Mouse (Mus musculus) adrenal gland, postnatal 10 days (tissue): Measurements from ENCODE around the gene Gfral. TPM values are rescaled to one million over a fixed set of nuclear protein-coding genes. Genes with fewer than 3 reads are reported as not detected.

Experiments
- DNase-seq: peaks from one replicate; pipeline ENCODE4 v3.0.0; 2021; ENCODE audit warnings: mixed read lengths
- long read RNA-seq, 2 experiments: library from polyadenylated mRNA; stranded (forward); transcript quantifications; one replicate each; pipeline ENCODE4 v2.0.0; 2021
- total RNA-seq, 2 experiments: library from RNA; stranded (reverse); gene quantifications; 2 replicates each; pipeline ENCODE4 v1.2.3; 2021

The Gfral gene
- total RNA-seq, result not detected
- long read RNA-seq, experiment 1, result 0 reads
- long read RNA-seq, experiment 2, result 0 reads

- no peak for DNase-seq
Measured at GRCm38 (mm10) chr9:76213557-76213956, at the start of gene Gfral. Gfral (minus strand) TSS chr9:76213657.

DNA sequence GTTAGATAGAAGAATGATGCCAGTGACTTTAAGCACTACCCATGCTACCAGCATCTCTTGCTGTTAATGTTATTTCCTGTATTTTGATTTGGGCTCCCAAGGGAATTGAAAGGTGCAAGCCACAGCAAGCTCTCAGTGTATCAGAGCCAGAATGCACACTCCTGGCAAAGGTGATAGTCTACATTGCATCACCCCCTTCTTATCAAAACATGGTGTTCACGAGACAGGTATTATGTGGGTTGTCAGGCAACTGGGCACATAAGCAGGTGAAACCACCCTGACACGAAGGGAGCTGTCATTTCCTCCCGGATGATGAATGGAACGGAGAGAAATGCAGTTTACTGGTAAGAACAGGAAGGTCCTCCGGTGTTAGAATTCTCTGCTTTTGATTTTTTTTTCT, 44.3 kb upstream of the Gfral start:
- DNase-seq, result no peak

DNA sequence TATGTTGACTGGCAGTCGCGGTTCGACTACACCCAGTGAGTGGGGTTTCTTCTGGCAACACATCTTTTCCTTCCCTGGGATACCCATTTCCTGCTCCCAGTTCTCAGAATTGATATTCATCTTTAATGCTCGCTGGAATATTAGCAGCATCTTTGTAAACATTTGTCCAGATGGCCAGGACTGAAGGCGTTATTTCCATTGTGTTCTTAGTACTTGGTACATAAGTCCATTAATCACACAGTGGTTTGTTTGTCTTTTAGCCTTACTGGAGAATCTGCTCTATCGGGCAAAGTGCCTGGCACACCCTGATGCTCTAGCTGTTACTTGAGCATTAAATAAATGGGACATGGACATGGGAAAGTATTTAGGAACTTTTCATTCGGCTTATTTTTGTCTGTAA, 39.1 kb upstream of the Gfral start:
- DNase-seq, result no peak

DNA sequence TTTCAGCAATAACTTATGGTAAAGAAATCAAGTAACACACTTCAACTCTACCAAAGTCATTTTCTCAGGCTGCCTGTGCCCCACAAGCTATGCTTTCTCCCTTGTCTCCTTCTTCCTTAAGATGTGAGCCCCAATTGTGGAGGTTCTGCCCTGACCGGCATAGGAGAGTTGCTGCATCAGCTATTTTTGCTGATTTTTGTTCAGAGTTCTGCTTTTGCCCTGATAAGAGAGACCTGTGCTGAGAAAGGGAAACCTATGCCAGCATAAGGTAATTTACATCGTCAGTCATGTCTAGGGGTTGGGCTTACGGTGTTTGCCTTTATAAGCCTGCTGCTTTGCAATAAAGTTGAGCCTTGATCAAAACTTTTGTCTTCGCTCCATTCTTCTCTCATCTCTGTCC, 38.7 kb upstream of the Gfral start:
- DNase-seq, result no peak

- no peak for DNase-seq
Measured at GRCm38 (mm10) chr9:76242322-76242721, 28.9 kb upstream of the Gfral start.

DNA sequence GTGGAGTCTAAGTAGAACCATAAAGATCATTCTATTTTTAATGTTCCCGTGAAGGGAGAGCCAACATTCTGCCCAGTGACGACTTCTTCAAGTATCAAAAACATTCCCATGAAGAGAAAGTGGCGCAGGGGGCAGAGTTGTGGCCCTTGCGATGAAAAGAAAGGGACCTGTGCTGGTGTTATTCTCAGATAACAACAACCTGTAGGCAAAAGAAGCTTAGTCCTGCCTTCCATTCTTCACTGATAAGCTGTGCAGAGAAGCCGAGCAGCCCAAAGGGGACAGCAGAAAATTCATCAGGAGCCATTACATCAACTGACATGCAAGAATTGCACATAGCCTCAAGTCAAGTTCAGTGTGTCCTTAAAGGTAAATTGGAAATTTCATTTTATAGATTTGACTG, 24.5 kb upstream of the Gfral start:
- DNase-seq, result no peak

- peak; percentile 13 for DNase-seq
Measured at GRCm38 (mm10) chr9:76237243-76237642, 23.8 kb upstream of the Gfral start.

GRCm38 (mm10) chr9:76236626-76237025, 23.2 kb upstream of the Gfral start:
- peak; percentile 75 for DNase-seq

DNA sequence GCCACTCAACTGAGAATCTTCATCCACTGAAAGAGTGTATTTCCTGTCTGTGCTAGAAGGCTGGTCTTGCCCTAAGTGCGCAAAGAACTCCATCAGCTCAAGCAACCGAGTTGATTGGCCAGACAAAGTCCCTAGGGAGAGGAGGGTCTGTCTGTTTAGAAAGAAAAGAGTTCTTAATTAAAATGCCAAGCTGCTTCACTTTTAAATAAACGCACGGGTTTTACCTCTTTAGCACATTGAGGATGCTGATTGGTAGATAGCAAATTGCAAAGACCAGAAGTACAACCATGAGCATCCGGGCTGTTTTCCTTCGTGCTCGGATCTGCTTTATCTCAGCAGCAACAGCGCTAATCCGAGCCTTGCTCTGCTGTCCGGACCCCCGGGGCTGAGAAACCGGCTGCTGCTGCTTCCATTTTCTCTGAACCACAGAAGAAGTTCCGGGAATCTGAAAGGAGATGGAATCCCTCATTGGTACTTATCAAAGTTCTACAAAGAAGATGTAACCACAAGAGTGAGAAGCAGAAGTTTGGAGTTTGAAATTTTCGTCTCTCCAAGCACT, 22.6 kb upstream of the Gfral start:
- peak; percentile 27 for DNase-seq

DNA sequence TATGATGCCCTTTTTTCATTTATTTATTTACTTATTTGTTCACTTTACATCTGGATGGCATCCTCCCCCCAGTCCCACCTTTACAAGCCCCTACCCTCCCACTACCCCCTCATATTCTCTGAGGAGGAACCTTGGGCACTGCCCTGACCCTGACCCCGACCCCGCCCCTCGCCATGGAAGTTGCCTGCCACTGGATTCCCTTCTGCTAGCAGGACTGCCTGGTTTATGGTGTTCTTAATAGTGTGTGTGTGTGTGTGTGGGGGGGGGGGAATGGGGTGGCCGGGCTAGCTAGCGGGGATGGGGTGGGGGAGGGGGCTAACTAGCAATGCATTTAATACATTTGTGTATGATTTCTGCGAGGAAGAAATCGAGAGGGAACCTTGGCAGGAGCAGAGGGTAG, 21.4 kb upstream of the Gfral start:
- DNase-seq, result no peak

DNA sequence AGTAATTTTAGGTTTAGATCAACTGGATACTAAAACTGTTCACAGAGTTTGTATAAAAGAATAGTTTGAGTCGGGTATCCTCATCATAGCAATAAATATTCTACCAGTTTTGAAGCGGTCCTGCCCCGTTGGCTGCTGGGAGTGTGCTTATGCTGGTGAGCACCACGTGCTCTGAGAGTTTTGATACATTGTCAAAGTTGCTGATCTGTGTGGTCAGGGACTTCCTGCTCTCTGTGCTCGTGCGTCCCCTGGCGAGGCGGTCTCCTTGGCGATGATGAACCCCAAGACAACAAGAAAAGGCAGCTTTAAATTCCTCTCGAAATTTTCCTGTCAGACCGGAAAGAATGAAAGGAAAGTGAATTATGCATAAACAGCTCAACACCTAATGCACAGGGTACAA, 16.9 kb upstream of the Gfral start:
- DNase-seq, result peak; percentile 2

- peak; percentile 28 for DNase-seq
Measured at GRCm38 (mm10) chr9:76217178-76217975, 3.9 kb upstream of the Gfral start.

- no peak for DNase-seq
Measured at GRCm38 (mm10) chr9:76214678-76215077, 1.2 kb upstream of the Gfral start.

GRCm38 (mm10) chr9:76196917-76197316, 16.5 kb downstream of the Gfral start:
- no peak for DNase-seq

- DNase-seq, result no peak
Measured at GRCm38 (mm10) chr9:76179221-76179620, 34.2 kb downstream of the Gfral start.

- DNase-seq, result no peak
Measured at GRCm38 (mm10) chr9:76172686-76173295, 40.7 kb downstream of the Gfral start.

DNA sequence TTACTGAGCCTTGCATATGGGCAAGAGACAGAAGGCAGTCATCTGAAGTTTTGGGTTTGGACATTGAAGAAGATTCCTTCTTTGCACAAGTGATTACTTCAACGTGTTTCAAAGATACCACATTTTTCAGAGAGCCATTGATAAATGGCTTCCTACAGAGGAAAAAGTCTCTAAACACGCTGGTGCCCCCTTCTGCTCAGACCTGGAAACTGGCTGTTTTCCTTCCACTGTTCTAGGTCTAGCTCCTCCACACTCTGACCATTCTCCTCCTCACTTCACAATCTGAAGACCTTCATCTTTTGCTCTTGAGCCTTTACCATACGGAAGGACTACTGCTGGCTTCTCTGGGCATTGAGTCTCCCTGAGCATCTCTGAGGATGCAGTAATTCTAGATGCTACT, 45.1 kb downstream of the Gfral start:
- peak; percentile 37 for DNase-seq

DNA sequence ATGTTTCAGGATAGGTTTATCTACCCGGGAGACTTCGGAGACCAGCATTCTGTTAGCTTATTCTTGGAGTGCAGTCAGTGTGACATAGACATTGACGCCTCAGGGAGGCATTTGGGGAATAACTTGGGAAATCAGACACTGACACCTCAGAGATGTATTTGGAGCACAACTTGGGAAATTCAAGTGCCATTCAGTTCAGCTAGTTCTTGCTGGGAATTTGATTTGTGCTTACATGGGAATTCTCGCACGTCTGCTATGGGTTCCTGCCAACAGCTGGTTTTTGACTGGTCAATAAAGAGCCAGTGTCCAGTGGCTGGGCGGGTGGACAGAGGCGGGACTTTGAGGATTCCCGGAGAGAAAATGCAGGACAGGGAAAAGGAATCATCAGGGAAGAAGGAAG, 51.0 kb downstream of the Gfral start:
- DNase-seq, result no peak

GRCm38 (mm10) chr9:76145593-76145992, 67.9 kb downstream of the Gfral start:
- no peak for DNase-seq

GRCm38 (mm10) chr9:76138378-76139109, 74.9 kb downstream of the Gfral start:
- DNase-seq, result peak; percentile 14

GRCm38 (mm10) chr9:76134042-76134441, 79.4 kb downstream of the Gfral start:
- DNase-seq, result no peak

DNA sequence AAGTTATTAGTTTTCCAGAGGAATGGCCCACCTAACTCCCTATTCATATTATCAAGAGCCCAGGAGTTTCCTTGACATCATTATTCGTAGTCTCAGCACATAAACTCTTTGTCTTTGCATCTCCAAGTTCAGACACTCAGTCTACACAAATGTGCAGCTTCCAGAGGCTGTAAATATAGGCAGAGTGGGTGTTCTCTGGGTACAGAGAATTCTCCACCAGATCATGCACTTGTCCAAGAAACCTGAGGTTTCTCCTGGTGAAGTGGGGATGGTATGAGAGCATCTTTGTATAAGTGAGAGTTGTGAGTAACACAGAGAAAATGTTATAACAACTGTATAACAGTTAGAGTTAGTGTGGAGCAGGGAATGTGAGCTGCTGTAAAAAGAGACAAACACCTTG, 84.1 kb downstream of the Gfral start:
- no peak for DNase-seq

GRCm38 (mm10) chr9:76124249-76124648, 89.2 kb downstream of the Gfral start:
- DNase-seq, result no peak
